Mouse (Mus musculus) megakaryocyte, adult 5-6 weeks (primary cell): ENCODE measurements around the gene Ptprd. TPM values are rescaled to one million over a fixed set of nuclear protein-coding genes. Genes with fewer than 3 reads are reported as not detected.

Source experiments
- ATAC-seq: 2 replicates; pipeline ENCODE4 v1.8.0; 2016; ENCODE audit warnings: mild to moderate bottlenecking, inconsistent platforms; ENCODE audit not compliant: poor library complexity, severe bottlenecking
- total RNA-seq, 2 experiments: library from RNA; stranded (forward) in 1 of 2; stranded (reverse) in 1 of 2; fragments of 153-499, 151-499 nt in 1 of 2; fragments of 221-1000, 200-1000 nt in 1 of 2; gene quantifications; 2 replicates each; pipeline versions ENCODE4 v1.2.3 to v1.2.4; 2015 to 2017

Ptprd gene
- total RNA-seq, 2 experiments from 2014 or later = 0.04 to 0.29 TPM

DNA sequence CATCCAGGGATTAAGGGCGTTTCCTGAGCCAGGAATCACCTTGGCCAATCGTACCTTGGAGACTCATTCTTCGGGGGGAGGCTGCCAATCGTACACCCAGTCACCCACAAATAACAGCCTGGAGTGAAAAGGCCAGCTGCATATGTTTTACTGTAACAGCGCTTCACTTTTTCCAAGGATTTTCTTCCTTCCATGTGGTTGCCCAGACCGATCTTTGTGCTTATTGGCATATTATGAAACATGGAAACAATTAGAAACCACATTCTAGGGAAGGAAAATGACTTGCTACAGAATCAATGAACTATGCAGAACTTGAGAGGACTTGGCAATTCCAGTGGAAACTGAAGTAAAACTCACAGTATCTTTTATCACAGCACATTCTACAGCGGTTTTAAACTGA lies 2218.7 kb downstream of the Ptprd start:
- ATAC-seq = no peak

DNA sequence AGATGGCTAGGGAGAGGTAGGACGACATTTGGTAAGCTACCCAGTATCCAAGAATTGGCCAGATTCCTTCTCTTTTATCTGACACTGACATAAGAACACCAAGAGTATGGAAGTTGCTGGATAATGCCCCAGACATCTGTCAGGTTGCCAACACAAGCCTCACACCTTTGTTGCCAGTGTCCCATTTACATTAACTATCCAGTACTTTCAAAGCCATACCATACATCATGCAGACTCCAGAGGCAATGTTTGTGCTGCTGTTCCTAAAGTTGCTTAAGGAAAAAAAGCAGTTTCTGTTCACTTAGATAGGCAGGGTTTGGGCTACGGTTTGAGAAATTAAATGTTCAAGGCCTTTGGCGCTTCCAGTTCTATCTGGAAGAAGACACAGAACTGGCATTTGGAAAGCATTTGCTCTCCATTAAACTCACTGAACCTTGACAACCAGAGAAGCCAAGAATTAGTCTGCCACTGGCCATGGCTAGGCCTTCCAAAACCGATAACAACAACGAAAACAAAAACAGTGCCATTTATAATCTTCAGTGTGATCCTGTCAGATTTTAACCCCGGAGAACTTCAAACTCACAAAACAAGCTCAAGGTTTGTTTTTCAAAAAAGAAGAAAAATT lies 2220.0 kb downstream of the Ptprd start:
- no peak for ATAC-seq

DNA sequence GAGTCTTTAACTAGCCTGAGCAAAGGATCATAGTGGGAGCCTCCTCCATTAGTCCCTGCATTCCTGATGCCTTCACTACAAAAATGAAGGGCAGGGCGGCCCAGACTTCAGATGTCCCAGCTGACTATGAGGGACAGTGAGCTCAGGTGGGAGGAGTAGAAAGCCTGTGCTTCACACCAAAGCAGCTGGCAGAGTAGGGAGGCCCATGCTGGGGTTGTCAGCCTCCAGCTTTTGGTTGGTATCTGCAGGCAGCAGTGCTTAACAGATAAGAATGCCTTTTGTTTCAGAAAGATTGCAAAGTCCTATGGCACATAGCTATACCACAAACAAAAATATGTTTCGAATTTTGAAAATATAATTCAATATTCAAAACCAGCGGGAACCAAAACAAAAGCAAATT lies 2237.0 kb downstream of the Ptprd start:
- ATAC-seq = no peak

DNA sequence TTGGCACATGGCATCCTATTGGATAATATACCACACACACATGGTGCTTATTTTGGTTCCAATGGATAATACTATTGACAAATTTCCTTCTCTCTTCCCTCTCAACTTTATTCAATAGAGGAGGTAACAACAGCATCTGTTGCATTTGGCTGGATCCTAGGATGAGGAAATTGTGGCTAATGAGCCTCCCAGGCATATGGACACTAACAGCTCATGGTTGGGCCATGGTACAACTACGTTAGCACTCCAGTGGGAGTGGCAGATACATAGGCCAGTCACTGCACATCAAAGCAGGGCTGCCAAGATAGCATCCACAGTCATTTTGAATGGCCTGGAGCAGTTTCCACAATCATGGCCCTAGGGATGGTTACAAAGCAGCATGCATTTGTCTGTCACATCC lies 2238.4 kb downstream of the Ptprd start:
- ATAC-seq = no peak

DNA sequence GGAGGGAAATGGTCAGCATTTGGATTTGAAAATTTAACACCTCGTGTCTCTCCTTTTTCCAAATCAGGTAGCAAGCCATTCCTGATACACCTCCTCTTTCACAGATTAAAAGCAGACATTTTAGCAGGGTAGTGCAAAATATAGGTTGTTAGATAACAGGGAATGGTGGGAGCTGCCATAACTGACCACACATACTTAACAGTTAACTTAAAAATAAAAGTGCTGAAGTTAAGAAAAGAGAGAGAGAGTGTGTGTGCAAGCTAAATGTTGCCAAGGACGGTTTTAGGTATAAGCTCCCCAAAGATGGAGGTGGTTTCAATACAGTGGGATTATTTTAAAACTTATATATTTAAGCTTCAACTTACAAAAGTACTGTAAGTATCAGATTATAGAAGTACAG lies 2241.8 kb downstream of the Ptprd start:
- ATAC-seq = no peak

DNA sequence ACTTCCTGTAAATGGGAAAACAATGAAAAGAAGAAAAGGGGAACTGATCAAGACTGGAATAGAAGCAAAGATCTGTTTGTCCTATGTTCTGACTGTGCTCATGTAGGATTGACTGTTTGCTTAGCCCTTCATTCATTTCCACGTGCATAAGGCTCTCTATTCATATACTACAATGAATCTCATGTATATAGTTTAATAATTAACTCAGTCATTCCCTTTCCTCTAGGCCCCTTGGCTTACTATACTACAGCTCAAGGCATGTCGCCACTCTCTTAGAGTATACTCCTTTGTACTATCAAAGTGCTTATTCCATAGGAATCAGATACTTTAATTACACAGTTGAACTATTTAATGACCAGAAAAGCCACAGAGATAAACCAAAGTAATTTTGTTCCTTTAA lies 2243.1 kb downstream of the Ptprd start:
- ATAC-seq = no peak

DNA sequence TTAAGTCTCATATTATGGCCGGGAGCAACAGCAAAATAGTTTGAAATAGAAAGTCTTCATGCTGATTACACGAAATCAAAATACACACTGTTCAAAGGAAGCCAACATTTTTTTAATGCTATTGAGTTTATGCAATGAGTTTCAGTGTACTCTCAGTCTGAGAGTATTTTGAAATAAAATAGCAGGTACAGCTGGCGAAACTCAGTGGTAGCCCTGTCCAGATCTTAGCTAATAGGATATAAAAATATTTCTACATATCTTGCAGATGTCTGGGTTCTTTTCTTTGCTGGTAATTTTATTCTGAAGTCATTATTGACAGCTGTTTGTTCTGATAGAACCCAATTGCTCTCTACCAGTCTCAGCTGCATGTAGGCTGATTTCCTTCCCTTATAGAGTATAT lies 2246.0 kb downstream of the Ptprd start:
- ATAC-seq = no peak

DNA sequence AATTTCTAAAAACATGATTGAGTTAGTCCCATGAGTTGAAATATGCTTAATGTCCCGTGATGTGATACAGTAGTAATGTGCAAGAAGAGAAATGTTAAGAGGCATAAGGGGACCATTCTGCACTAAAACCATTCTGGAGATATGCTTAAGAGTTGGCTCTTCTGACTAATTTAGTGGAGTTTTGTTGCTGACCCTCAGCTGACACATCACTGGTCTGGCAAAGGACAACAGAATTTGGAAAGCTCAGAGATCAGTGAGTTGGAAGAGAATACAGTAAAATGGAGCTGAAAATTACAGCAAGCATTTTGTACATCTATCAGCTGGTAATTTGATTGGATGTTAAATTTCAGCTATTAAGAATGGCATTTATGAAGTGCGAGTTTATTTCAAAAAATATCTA lies 2248.8 kb downstream of the Ptprd start:
- ATAC-seq = no peak

DNA sequence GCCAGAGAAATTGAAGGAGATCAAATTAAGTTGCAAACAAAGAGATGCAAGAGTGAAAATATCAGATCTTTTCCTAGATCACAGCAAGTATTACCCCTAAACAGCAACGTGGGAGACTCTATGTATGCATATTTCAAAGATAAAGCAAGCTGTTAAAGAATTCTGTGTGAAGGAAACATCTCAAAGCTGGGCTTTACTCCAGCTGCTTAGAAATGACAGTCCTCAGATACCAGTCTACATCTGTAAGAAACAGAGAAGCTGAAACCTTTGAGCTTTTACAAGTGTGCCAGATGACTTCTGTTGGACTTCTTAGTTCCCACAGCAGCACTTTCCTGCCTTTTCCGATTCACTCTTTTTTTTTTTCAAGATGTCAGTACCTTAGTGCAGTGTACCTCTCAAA lies 2249.9 kb downstream of the Ptprd start:
- no peak for ATAC-seq

DNA sequence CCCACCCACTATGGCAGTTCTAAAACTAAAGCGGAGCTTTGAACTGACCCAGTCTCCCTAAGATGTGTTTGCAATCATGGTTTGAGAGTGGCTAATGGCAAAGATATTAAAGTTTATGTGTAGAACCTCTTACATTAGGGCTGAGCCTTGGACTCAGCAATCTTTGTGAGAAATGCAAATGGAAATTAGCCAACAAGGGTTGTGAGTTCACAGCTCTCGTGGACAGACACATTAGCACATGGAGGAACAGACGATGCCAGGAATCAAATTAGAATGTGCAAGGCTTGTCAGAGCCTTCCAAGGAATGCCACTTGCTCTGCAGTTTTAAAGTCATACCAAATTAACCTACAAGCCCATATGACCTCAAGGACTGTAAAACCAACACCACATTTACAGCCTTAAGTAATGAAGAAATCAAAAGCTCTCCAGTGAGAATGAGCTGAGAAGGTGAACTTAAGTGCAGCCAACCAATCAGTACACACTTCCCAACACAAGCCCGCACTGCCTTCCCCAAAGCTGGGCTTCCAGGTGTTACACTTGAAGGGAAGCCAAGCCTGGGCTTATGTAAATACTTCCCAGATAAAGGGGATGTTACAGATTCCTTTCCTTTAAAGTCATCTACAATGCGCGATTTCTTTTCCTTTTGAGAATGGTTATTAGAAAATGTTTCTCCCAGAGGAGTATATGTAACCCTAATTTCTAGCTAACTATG lies 2258.3 kb downstream of the Ptprd start:
- ATAC-seq = no peak

DNA sequence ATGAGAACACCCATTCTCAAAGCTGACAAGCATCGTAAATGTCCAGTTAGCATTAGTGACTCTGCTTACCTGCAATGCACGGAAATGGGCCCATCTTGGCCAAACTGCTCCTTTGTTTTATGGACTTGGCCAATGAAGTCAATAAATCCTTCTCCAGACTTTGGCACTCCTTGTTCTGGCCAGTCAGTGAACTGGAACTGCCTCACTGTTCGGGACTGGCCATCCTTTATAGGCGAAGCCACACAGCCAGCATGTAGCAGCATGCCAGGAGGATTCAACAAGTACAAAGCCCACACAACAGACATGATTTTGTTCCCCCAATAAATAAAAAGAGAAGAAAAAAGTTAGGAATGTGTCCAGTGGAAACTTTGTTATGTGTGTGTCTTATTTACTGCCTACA lies 2261.2 kb downstream of the Ptprd start:
- ATAC-seq = no peak

DNA sequence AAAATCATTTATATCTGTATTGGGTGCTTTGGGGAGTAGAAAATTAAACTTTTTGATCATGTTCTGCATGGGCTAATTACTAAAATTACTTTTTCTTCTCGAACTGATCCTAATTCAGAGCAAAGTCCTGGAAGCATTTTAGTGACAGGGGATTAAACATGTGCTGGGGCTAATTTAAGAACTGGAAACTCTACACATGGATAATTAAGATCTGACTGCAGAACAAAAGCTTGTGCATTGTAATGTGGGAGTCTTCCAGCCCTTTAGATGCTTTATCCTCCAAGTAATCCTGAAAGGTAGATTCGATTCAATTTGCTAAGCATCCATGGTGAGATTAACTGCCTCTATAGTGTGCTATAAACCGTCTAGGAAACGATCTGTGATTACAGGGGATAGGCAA lies 2316.9 kb downstream of the Ptprd start:
- no peak for ATAC-seq
